Mouse (Mus musculus): ENCODE data around the gene St3gal3.

St3gal3 gene

DNA sequence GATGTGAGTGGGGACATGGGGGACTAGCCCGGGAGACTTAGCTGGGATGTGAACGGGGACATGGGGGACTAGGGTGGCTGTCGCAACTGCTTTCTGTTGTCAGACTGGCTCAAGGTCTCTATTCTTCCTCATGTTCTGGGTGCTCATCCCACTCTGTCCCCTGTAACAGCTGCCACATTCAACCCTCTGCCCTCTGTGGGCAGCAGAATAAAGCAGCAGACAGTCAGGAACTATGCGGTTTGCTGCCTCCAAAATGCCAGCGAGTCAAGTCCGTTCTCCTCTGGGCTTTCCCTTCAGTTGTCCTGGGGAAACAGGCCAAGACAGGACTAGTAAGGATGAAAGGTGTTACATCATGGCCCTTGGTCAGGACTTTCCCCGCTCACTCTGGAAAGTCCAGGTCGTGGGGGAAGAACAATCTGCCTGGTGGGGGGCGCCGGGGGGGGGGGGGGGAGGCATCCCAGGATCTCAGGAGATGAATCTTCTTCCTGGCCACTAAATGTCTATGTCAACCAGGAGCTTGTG is 14.4 kb upstream of the St3gal3 start:
- DNase-seq (ENCODE audit: low read depth, low spot score) = no peak
- Histone ChIP-seq H3K36me3 (ENCODE audit: control insufficient read depth, insufficient read depth, low read length, poor library complexity, severe bottlenecking) (peaks cover 3% of the 10 kb centered on the region), H3K27me3 (ENCODE audit: control insufficient read depth, insufficient read depth, low read length, poor library complexity, severe bottlenecking) (no peaks in the 10 kb centered on the region)

- no peaks in the 10 kb centered on the region for H3K27me3 ChIP-seq (ENCODE audit: control insufficient read depth, insufficient read depth, low read length, poor library complexity, severe bottlenecking)
- no peak for DNase-seq (ENCODE audit: low read depth, low spot score)
- H3K36me3 ChIP-seq (ENCODE audit: control insufficient read depth, insufficient read depth, low read length, poor library complexity, severe bottlenecking) = peaks cover 4% of the 10 kb centered on the region
Measured at GRCm38 (mm10) chr4:118148317-118148687, 13.6 kb upstream of the St3gal3 start.

- Histone ChIP-seq H3K27me3 (ENCODE audit: control insufficient read depth, insufficient read depth, low read length, poor library complexity, severe bottlenecking) (no peaks in the 10 kb centered on the region), H3K36me3 (ENCODE audit: control insufficient read depth, insufficient read depth, low read length, poor library complexity, severe bottlenecking) (peaks cover 6% of the 10 kb centered on the region)
- no peak for DNase-seq (ENCODE audit: low read depth, low spot score)
Measured at GRCm38 (mm10) chr4:118147547-118148316, 13.0 kb upstream of the St3gal3 start.

GRCm38 (mm10) chr4:118147090-118147489 is 12.4 kb upstream of the St3gal3 start:
- H3K36me3 ChIP-seq (ENCODE audit: control insufficient read depth, insufficient read depth, low read length, poor library complexity, severe bottlenecking) = peaks cover 6% of the 10 kb centered on the region
- H3K27me3 ChIP-seq (ENCODE audit: control insufficient read depth, insufficient read depth, low read length, poor library complexity, severe bottlenecking) = no peaks in the 10 kb centered on the region
- DNase-seq (ENCODE audit: low read depth, low spot score) = no peak

DNA sequence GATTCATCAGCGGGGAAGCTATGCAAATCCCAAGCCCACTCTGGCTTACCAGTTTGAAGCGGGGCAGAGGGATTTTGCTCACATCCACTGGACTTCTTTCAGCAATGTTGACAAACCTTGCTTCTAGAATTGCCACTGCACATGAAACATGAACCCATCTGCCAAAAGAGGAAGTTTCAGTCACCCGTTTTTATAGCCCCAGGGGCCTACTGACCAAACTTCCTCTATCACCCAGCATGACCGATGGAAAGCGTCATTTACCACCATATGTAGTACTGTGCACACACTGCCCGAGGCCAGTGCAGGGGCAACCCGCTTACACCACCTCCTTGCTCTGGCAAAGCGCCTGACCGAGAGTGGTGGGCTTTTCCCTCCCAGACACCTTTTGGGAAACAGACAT is 9.6 kb upstream of the St3gal3 start:
- Histone ChIP-seq H3K27me3 (ENCODE audit: control insufficient read depth, insufficient read depth, low read length, poor library complexity, severe bottlenecking) (no peaks in the 10 kb centered on the region), H3K36me3 (ENCODE audit: control insufficient read depth, insufficient read depth, low read length, poor library complexity, severe bottlenecking) (peaks cover 10% of the 10 kb centered on the region)
- peak; percentile 83 for DNase-seq (ENCODE audit: low read depth, low spot score)

GRCm38 (mm10) chr4:118143679-118144078 is 9.0 kb upstream of the St3gal3 start:
- Histone ChIP-seq H3K36me3 (ENCODE audit: control insufficient read depth, insufficient read depth, low read length, poor library complexity, severe bottlenecking) (peaks cover 10% of the 10 kb centered on the region), H3K27me3 (ENCODE audit: control insufficient read depth, insufficient read depth, low read length, poor library complexity, severe bottlenecking) (no peaks in the 10 kb centered on the region)
- no peak for DNase-seq (ENCODE audit: low read depth, low spot score)

- DNase-seq (ENCODE audit: low read depth, low spot score) = no peak
- Histone ChIP-seq H3K27me3 (ENCODE audit: control insufficient read depth, insufficient read depth, low read length, poor library complexity, severe bottlenecking) (no peaks in the 10 kb centered on the region), H3K36me3 (ENCODE audit: control insufficient read depth, insufficient read depth, low read length, poor library complexity, severe bottlenecking) (peaks cover 7% of the 10 kb centered on the region)
Measured at GRCm38 (mm10) chr4:118141511-118141910, 6.8 kb upstream of the St3gal3 start.

- peaks cover 7% of the 10 kb centered on the region for H3K36me3 ChIP-seq (ENCODE audit: control insufficient read depth, insufficient read depth, low read length, poor library complexity, severe bottlenecking)
- peak; percentile 51 for DNase-seq (ENCODE audit: low read depth, low spot score)
- H3K27me3 ChIP-seq (ENCODE audit: control insufficient read depth, insufficient read depth, low read length, poor library complexity, severe bottlenecking) = no peaks in the 10 kb centered on the region
Measured at GRCm38 (mm10) chr4:118138891-118139290, 4.2 kb upstream of the St3gal3 start.

- no peak for DNase-seq (ENCODE audit: low read depth, low spot score)
- Histone ChIP-seq H3K27me3 (ENCODE audit: control insufficient read depth, insufficient read depth, low read length, poor library complexity, severe bottlenecking) (no peaks in the 10 kb centered on the region), H3K36me3 (ENCODE audit: control insufficient read depth, insufficient read depth, low read length, poor library complexity, severe bottlenecking) (peaks cover 5% of the 10 kb centered on the region)
Measured at GRCm38 (mm10) chr4:118137857-118138256, 3.1 kb upstream of the St3gal3 start.

DNA sequence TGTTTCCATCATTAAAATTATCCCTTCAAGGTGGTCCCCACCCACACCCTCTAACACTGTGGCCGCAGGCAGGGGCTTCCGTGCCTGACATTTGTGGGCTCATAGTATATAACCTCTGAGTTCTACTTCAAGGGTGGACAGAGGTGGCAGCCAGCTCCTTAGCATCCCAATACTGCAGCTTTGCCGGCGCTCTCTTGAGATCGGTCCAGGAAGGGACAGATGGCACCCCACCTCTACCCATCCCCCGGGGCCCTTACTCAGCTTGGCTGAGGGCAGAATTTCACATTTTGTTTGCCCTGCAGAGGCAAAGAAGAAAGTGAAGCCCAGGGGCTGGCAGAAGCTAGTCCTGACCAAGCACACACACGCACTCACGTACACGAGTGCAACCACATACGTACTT is 2.6 kb upstream of the St3gal3 start:
- H3K27me3 ChIP-seq (ENCODE audit: control insufficient read depth, insufficient read depth, low read length, poor library complexity, severe bottlenecking) = no peaks in the 10 kb centered on the region
- DNase-seq (ENCODE audit: low read depth, low spot score) = no peak
- H3K36me3 ChIP-seq (ENCODE audit: control insufficient read depth, insufficient read depth, low read length, poor library complexity, severe bottlenecking) = peaks cover 5% of the 10 kb centered on the region

DNA sequence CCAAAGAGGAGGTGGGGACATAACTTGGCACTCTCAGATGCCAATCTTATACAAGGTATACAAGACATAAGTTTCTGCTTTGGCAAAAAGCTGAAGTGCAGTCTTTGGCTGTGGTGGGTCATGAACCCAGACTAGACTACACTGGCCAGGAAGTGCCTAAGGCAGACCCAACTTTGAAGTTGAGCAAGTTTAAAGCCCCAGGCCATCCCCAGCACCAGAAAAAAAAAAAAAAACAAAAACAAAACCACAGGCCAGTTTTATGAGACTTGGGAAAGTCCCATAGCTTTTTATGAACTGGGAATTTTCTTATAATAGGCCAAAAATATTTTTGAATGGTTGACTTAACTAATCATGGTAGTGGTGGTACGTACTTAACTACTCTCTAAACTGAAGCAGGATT is 700 bp upstream of the St3gal3 start:
- H3K36me3 ChIP-seq (ENCODE audit: control insufficient read depth, insufficient read depth, low read length, poor library complexity, severe bottlenecking) = no peaks in the 10 kb centered on the region
- DNase-seq (ENCODE audit: low read depth, low spot score) = no peak
- no peaks in the 10 kb centered on the region for H3K27me3 ChIP-seq (ENCODE audit: control insufficient read depth, insufficient read depth, low read length, poor library complexity, severe bottlenecking)

DNA sequence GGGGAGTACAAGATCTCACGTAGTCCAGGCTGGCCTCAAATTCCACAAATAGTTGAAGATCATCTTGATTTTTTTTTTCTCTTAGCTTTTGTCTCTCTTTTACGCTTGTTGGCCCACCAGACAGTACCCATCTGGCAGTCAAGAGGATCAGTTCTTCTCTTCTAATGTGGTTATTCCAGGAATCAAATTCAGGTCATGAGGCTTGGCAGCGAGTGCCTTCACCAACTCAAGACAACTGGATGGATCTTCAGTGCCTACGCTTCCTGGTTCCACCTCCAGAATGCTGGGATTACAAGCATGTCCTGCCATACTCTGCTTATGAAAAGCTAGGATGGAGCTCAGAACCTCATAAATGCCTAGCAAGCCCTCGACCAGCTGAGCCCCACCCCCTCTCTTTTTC is 3.4 kb downstream of the St3gal3 start:
- DNase-seq (ENCODE audit: low read depth, low spot score) = no peak
- Histone ChIP-seq H3K36me3 (ENCODE audit: control insufficient read depth, insufficient read depth, low read length, poor library complexity, severe bottlenecking) (no peaks in the 10 kb centered on the region), H3K27me3 (ENCODE audit: control insufficient read depth, insufficient read depth, low read length, poor library complexity, severe bottlenecking) (no peaks in the 10 kb centered on the region)

- no peak for DNase-seq (ENCODE audit: low read depth, low spot score)
Measured at GRCm38 (mm10) chr4:118123030-118123704, 11.5 kb downstream of the St3gal3 start.

GRCm38 (mm10) chr4:118122078-118122477 is 12.6 kb downstream of the St3gal3 start:
- DNase-seq (ENCODE audit: low read depth, low spot score) = no peak
- H3K27me3 ChIP-seq (ENCODE audit: control insufficient read depth, insufficient read depth, low read length, poor library complexity, severe bottlenecking) = no peaks in the 10 kb centered on the region
- H3K36me3 ChIP-seq (ENCODE audit: control insufficient read depth, insufficient read depth, low read length, poor library complexity, severe bottlenecking) = no peaks in the 10 kb centered on the region

More at GRCm38 (mm10) chr4:118123030-118123704, 11.5 kb downstream of the St3gal3 start:
- Histone ChIP-seq H3K36me3 (ENCODE audit: control insufficient read depth, insufficient read depth, low read length, poor library complexity, severe bottlenecking) (no peaks in the 10 kb centered on the region), H3K27me3 (ENCODE audit: control insufficient read depth, insufficient read depth, low read length, poor library complexity, severe bottlenecking) (no peaks in the 10 kb centered on the region)

DNA sequence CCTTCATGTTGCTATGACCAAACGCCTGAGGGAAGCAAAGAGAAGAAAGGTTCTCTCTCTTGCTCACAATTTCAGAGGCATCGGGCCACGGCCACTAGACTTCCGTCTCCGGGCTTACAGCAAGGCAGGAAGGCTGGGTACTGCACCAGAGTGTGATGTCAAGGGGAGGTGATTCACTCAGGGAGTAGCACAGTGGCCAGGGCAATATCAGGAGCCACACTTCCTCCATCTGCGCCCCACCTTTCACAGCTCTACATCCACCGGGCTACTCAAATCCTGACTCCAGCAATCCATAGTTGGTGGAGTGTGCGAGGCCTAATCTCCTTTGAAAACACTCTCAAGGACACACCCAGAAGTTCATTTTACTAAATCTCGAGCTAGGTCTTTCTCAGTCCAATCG is 17.1 kb downstream of the St3gal3 start:
- Histone ChIP-seq H3K27me3 (ENCODE audit: control insufficient read depth, insufficient read depth, low read length, poor library complexity, severe bottlenecking) (no peaks in the 10 kb centered on the region), H3K36me3 (ENCODE audit: control insufficient read depth, insufficient read depth, low read length, poor library complexity, severe bottlenecking) (no peaks in the 10 kb centered on the region; the same call in 1 of the 2 replicates)
- no peak for DNase-seq (ENCODE audit: low read depth, low spot score)
